Mouse (Mus musculus) embryonic facial prominence, embryonic 14.5 days (tissue): ENCODE measurements at regions not wholly inside any gene's neighbourhood (a gene's known extent, or its start where the extent isn't known, plus 50 kb on each side); places are given as distances from the start of the nearest gene placed in this dataset.

ENCODE experiments used
- ATAC-seq: fragments of 200-750 bp; cut with Nextera tagmentation; 2 replicates; pipeline ENCODE4 v1.8.0; 2017; ENCODE audit warnings: low read depth, moderate number of reproducible peaks, moderate TSS enrichment
- DNase-seq: peaks from one replicate; pipeline ENCODE4 v3.0.0-alpha.2; 2015; ENCODE audit warnings: low spot score
- H3K27ac ChIP-seq: fragments of 300-500 bp; sonication (generic); replicated peaks from 2 replicates; pipeline ENCODE4 v1.5.1; 2014; ENCODE audit warnings: low read depth, mild to moderate bottlenecking, low read length, moderate library complexity
- H3K27me3 ChIP-seq: fragments of 300-500 bp; sonication (generic); replicated peaks from 2 replicates; pipeline ENCODE4 v1.6.1; 2014; ENCODE audit warnings: low read length; ENCODE audit not compliant: control insufficient read depth, insufficient read depth
- H3K36me3 ChIP-seq: fragments of 300-500 bp; sonication (generic); 2 replicates; pipeline ENCODE4 v1.6.1; 2014; ENCODE audit warnings: low read length, mixed read lengths; ENCODE audit not compliant: control insufficient read depth, insufficient read depth
- H3K4me1 ChIP-seq: fragments of 300-500 bp; sonication (generic); 2 replicates; pipeline ENCODE4 v1.6.1; 2014; ENCODE audit warnings: antibody characterized with exemption, low read length; ENCODE audit not compliant: control insufficient read depth, insufficient read depth
- H3K4me2 ChIP-seq: fragments of 300-500 bp; sonication (generic); 2 replicates; pipeline ENCODE4 v1.6.1; 2014; ENCODE audit warnings: low read depth, mild to moderate bottlenecking, low read length, moderate library complexity, mixed read lengths
- H3K4me3 ChIP-seq: fragments of 300-500 bp; sonication (generic); 2 replicates; pipeline ENCODE4 v1.5.1; 2014; ENCODE audit warnings: low read depth, mild to moderate bottlenecking, low read length
- H3K9ac ChIP-seq: fragments of 300-500 bp; sonication (generic); 2 replicates; pipeline ENCODE4 v1.6.1; 2014; ENCODE audit warnings: low read depth, mild to moderate bottlenecking, low read length, moderate library complexity, mixed read lengths
- H3K9me3 ChIP-seq: fragments of 300-500 bp; sonication (generic); 2 replicates; pipeline ENCODE4 v1.6.1; 2016; ENCODE audit warnings: low read length; ENCODE audit not compliant: control insufficient read depth
- WGBS: fragments of 180-500 bp; shearing (Covaris S2); extraction: QIAGEN DNeasy Blood & Tissue Kit; methylation state at CpG from one replicate; pipeline ENCODE4 v1.1.7; 2014; 5-methylcytosine and 5-hydroxymethylcytosine counted together

GRCm38 (mm10) chr17:72719618-72720017 is 115.2 kb upstream of the Alk start:
- H3K4me1 ChIP-seq: no peaks in the 10 kb centered on the region

GRCm38 (mm10) chr17:72691630-72692029 is 87.2 kb upstream of the Alk start:
- Histone ChIP-seq H3K36me3 (no peaks in the 10 kb centered on the region), H3K4me2 (no peak overlapping the region), H3K27ac (no peak overlapping the region), H3K4me1 (no peaks in the 10 kb centered on the region), H3K9me3 (no peaks in the 10 kb centered on the region), H3K27me3 (no peaks in the 10 kb centered on the region; the same call in 1 of the 2 replicates), H3K4me3 (no peak overlapping the region), H3K9ac (no peak overlapping the region)
- no peak for DNase-seq
- ATAC-seq: no peak
- WGBS: 81% methylated on average over 7 of the region's 7 CpGs

More at GRCm38 (mm10) chr17:72719618-72720017, 115.2 kb upstream of the Alk start:
- H3K27me3 ChIP-seq: no peaks in the 10 kb centered on the region
- no peak overlapping the region for H3K27ac ChIP-seq
- H3K36me3 ChIP-seq: no peaks in the 10 kb centered on the region
- no peak overlapping the region for H3K9ac ChIP-seq
- WGBS: 75% methylated on average over 4 of the region's 4 CpGs
- ATAC-seq: peak; percentile 37; the same call in 1 of the 2 replicates
- no peak overlapping the region for H3K4me2 ChIP-seq
- no peak overlapping the region for H3K4me3 ChIP-seq
- no peak for DNase-seq
- H3K9me3 ChIP-seq: no peaks in the 10 kb centered on the region

DNA sequence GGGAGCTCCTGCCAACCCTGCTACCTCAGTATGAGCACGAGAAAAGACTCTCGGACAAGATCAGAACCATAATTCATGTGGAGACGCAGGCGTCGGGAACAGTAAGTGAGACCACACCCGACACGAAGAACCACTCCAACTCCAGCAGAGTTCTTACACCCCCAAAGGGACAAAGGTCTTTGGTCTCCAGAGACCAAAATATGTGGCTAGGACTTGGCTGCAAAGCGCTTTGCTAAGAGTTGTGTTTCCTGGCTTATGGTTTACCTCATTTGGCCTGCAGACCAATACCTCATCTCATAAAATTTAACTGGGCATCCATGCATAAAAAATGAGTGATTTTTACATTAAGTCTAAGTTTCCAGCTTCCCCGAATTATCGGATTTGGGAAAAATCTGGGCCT is 85.2 kb upstream of the Alk start:
- no peaks in the 10 kb centered on the region; the same call in 1 of the 2 replicates for H3K27me3 ChIP-seq
- H3K4me2 ChIP-seq: no peak overlapping the region
- no peak overlapping the region for H3K9ac ChIP-seq
- no peaks in the 10 kb centered on the region for H3K4me1 ChIP-seq
- no peak overlapping the region for H3K27ac ChIP-seq
- no peak for ATAC-seq
- no peak for DNase-seq
- no peak overlapping the region for H3K4me3 ChIP-seq
- H3K9me3 ChIP-seq: no peaks in the 10 kb centered on the region
- no peaks in the 10 kb centered on the region for H3K36me3 ChIP-seq
- 76% methylated on average over 10 of the region's 10 CpGs for WGBS

DNA sequence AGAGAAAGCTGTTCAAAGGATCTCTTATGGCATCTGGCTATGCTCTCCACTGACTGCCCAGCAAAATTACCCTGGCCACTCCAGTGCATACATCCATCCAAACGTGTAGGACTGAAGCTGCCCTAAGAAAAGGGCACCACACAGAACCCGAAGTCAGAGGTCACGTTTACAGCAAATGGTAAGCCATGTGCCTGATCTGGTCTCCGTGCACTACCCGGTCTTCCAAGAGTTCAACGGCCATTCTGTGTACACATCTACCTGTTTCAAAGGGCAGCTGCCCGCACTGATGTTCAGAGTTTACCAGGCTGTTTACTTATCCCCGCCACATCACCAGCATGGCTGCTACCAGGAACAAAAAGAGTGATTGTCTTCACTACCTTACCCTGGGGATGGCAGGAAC is 84.4 kb upstream of the Alk start:
- H3K27ac ChIP-seq: no peak overlapping the region
- H3K27me3 ChIP-seq: no peaks in the 10 kb centered on the region; the same call in 1 of the 2 replicates
- WGBS: 73% methylated on average over 8 of the region's 8 CpGs
- no peaks in the 10 kb centered on the region for H3K36me3 ChIP-seq
- H3K9me3 ChIP-seq: no peaks in the 10 kb centered on the region
- no peaks in the 10 kb centered on the region for H3K4me1 ChIP-seq
- H3K4me3 ChIP-seq: no peak overlapping the region
- H3K9ac ChIP-seq: no peak overlapping the region
- no peak overlapping the region for H3K4me2 ChIP-seq
- DNase-seq (no peak), ATAC-seq (no peak)

- ATAC-seq (no peak), DNase-seq (no peak)
- no peaks in the 10 kb centered on the region for H3K9me3 ChIP-seq
- no peak overlapping the region for H3K4me3 ChIP-seq
- H3K4me2 ChIP-seq: no peak overlapping the region
- H3K36me3 ChIP-seq: no peaks in the 10 kb centered on the region
- 64% methylated on average over 4 of the region's 4 CpGs for WGBS
- H3K27ac ChIP-seq: no peak overlapping the region
- no peaks in the 10 kb centered on the region for H3K4me1 ChIP-seq
- no peaks in the 10 kb centered on the region for H3K27me3 ChIP-seq
- no peak overlapping the region for H3K9ac ChIP-seq
Observed at GRCm38 (mm10) chr17:72674658-72675057, 70.2 kb upstream of the Alk start.

- no peak overlapping the region for H3K9ac ChIP-seq
- no peaks in the 10 kb centered on the region for H3K4me1 ChIP-seq
- H3K4me2 ChIP-seq: no peak overlapping the region
- H3K36me3 ChIP-seq: no peaks in the 10 kb centered on the region
- ATAC-seq (no peak), DNase-seq (no peak)
- WGBS: 58% methylated on average over 3 of the region's 3 CpGs
- H3K9me3 ChIP-seq: no peaks in the 10 kb centered on the region
- no peaks in the 10 kb centered on the region for H3K27me3 ChIP-seq
- H3K4me3 ChIP-seq: no peak overlapping the region
- H3K27ac ChIP-seq: no peak overlapping the region
Observed at GRCm38 (mm10) chr17:72672010-72672409, 67.6 kb upstream of the Alk start.

GRCm38 (mm10) chr17:72666961-72667360 is 62.5 kb upstream of the Alk start:
- ATAC-seq: no peak
- H3K27me3 ChIP-seq: no peaks in the 10 kb centered on the region
- H3K4me3 ChIP-seq: no peak overlapping the region
- DNase-seq: no peak
- no peaks in the 10 kb centered on the region for H3K36me3 ChIP-seq
- H3K9ac ChIP-seq: no peak overlapping the region
- no peaks in the 10 kb centered on the region for H3K4me1 ChIP-seq
- H3K4me2 ChIP-seq: no peak overlapping the region
- no peak overlapping the region for H3K27ac ChIP-seq
- 68% methylated on average over 2 of the region's 2 CpGs for WGBS
- no peaks in the 10 kb centered on the region for H3K9me3 ChIP-seq

DNA sequence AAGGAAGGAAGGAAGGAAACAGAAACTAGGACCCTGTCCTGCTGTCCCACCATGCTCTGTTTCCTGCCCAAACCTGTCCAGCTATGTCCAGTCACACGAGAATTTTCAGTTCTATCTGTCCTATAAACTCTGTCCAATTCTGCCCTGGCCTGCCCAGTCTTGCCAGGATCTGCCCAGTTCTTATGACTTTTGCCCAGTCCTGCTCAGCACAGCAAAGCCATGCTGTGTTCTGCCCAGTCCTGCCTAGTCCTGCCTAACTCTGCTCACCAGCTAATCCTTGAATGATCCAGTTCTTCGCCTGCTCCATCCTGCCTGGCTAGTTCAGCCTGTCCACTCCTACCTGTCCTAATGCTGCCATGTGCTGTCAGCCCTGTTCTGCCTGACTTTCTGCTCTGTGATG is 57.3 kb upstream of the Alk start:
- no peaks in the 10 kb centered on the region; the same call in 1 of the 2 replicates for H3K4me1 ChIP-seq
- DNase-seq: peak; percentile 4
- H3K4me2 ChIP-seq: no peak overlapping the region
- no peak overlapping the region for H3K4me3 ChIP-seq
- 65% methylated on average over 2 of the region's 2 CpGs for WGBS
- ATAC-seq: no peak
- no peak overlapping the region for H3K9ac ChIP-seq
- no peaks in the 10 kb centered on the region for H3K9me3 ChIP-seq
- no peaks in the 10 kb centered on the region for H3K36me3 ChIP-seq
- no peak overlapping the region for H3K27ac ChIP-seq
- H3K27me3 ChIP-seq: no peaks in the 10 kb centered on the region

GRCm38 (mm10) chr17:72658744-72659143 is 54.3 kb upstream of the Alk start:
- Histone ChIP-seq H3K4me2 (no peak overlapping the region), H3K4me1 (no peaks in the 10 kb centered on the region; the same call in 1 of the 2 replicates), H3K27me3 (no peaks in the 10 kb centered on the region), H3K36me3 (no peaks in the 10 kb centered on the region), H3K27ac (no peak overlapping the region), H3K4me3 (no peak overlapping the region), H3K9ac (no peak overlapping the region), H3K9me3 (no peaks in the 10 kb centered on the region)
- DNase-seq (no peak), ATAC-seq (no peak)
- WGBS: 49% methylated on average over 6 of the region's 6 CpGs
